In the genomic region with DNA sequence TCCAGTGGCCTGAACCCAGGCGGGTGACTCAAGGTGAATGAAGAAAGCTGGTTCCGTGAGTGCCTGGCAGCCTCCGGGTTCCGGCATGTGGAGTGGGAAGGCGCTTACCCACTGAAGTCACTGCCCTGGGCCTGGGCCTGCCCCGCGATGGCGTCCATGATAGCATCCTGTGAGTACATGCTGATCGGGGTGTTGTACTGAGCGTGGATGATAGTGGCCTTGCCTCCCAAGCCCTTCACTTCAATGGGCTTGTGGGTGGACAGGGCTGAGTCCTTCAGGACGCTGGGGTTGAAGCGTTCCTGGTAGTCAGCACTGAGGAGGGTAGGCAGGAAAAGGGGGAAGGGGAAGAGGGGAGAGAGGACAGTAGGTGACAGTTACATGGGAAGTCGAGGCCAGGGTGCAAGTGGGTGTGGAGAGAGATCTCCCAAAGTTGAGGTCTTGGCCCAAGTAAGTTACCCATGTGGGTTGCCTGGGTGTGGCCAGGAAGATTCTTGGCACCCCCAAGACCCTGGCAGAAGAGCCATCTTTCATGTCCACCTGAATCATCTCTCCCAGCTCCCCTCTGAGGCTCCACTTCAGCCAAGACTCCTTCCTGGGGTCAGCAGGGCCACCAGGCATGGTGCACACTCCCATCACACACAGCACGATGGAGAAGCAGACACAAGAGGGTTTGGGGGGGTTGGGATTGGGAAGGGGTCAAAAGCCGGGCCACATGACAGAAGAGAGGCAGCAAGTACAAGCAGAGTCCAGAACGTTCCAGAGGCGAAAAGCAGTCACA, we compare ENCODE assay signal across 25 mouse cellular contexts. TPM values are rescaled to one million over a fixed set of nuclear protein-coding genes. Genes with fewer than 3 reads are reported as not detected.
DNase-seq lines count a peak whose midpoint lies in the region; ATAC-seq and TF ChIP-seq lines count a peak whose summit lies in the region.
"Had no signal": no experiment of that assay in that cellular context is flagged by ENCODE, and none has a peak within 500 bp of the region (broad histone marks: within the 10 kb centered on the region; RNA-seq: fewer than 3 reads in every experiment).

No protein-coding gene starts in this region.

- H3K9ac ChIP-seq in heart, embryonic 14.5 days (ENCODE audit: low read length) = peak overlapping the region; percentile 35; the same call in 1 of the 2 replicates
- H3K9ac ChIP-seq in heart, postnatal 0 days (replicated peaks; ENCODE audit: low read depth, low read length) = no peak overlapping the region; the same call in 1 of the 2 replicates
- H3K9ac ChIP-seq: embryonic facial prominence, embryonic 13.5 days; forebrain, embryonic 12.5 days; hindbrain, embryonic 13.5 days had no signal

- H3K27me3 ChIP-seq in heart, embryonic 10.5 days (ENCODE audit: insufficient read depth, poor library complexity, severe bottlenecking) = no peaks in the 10 kb centered on the region
- no peaks in the 10 kb centered on the region for H3K27me3 ChIP-seq in heart, embryonic 14.5 days (ENCODE audit: control insufficient read depth, insufficient read depth, low read length)
- H3K27me3 ChIP-seq in heart, postnatal 0 days (ENCODE audit: control insufficient read depth, insufficient read depth, low read length) = no peaks in the 10 kb centered on the region

- H3K27ac ChIP-seq in heart, embryonic 10.5 days = peak overlapping the region; percentile 88; the same call in 1 of the 2 replicates
- H3K27ac ChIP-seq in heart, embryonic 14.5 days (replicated peaks in 1 of 2; ENCODE audit: control insufficient read depth in 1 of 2, insufficient read depth in 1 of 2, low read depth in 2 of 2, low read length in 2 of 2) = peak overlapping the region; percentile 9 to 88
- H3K27ac ChIP-seq in heart, postnatal 0 days (ENCODE audit: low read depth) = peak overlapping the region; percentile 95
- H3K27ac ChIP-seq: embryonic facial prominence, embryonic 13.5 days; forebrain, embryonic 12.5 days; hindbrain, embryonic 13.5 days; hindbrain, postnatal 0 days had no signal

- H3K4me1 ChIP-seq in heart, embryonic 10.5 days = peaks cover 72% of the 10 kb centered on the region
- H3K4me1 ChIP-seq in heart, embryonic 14.5 days (ENCODE audit: control insufficient read depth in 2 of 2, insufficient read depth in 2 of 2, low read length in 2 of 2) = peaks cover 59 to 77% of the 10 kb centered on the region in 2 experiments
- H3K4me1 ChIP-seq in heart, postnatal 0 days (ENCODE audit: control insufficient read depth, insufficient read depth) = peaks cover 38% of the 10 kb centered on the region

- no peak overlapping the region for H3K4me2 ChIP-seq in heart, embryonic 14.5 days (ENCODE audit: low read length)
- H3K4me2 ChIP-seq in heart, postnatal 0 days (ENCODE audit: low read depth, low read length) = no peak overlapping the region
- H3K4me2 ChIP-seq: embryonic facial prominence, embryonic 13.5 days; forebrain, embryonic 12.5 days; hindbrain, embryonic 13.5 days had no signal

- no peak for DNase-seq in heart, embryonic 10.5 days (ENCODE audit: low spot score)
- no peak for DNase-seq in heart, adult 8-10 months (ENCODE audit: low spot score)
- no peak for DNase-seq in heart, postnatal 25 days (ENCODE audit: low spot score)
- no peak for DNase-seq in heart, postnatal 0 days (ENCODE audit: low spot score)
- no peak for DNase-seq in layer of hippocampus, adult 11-12 months (ENCODE audit: low spot score)
- DNase-seq in left cerebral cortex, adult 8-10 months (ENCODE audit: low spot score in 2 of 2) = no peak
- DNase-seq: adrenal gland, adult 2 months; adrenal gland, postnatal 25 days; cerebellum, adult 18-20 months; cerebellum, adult 9-11 months; cerebellum, postnatal 36 days; gastrocnemius, postnatal 36 days; kidney, adult 11 months; kidney, adult 9 months had no signal

- no peak for TF ChIP-seq CTCF in heart, postnatal 0 days (IDR thresholded peaks at IDR 0.05; ENCODE audit: low read depth)

- peak; percentile 65; the same call in 1 of the 2 replicates for TF ChIP-seq EP300 in heart, postnatal 0 days (IDR thresholded peaks at IDR 0.05; ENCODE audit: low read depth)

- WGBS in heart, embryonic 10.5 days = 79% methylated on average over 17 of the region's 17 CpGs
- WGBS in heart, embryonic 14.5 days = 69% methylated on average over 17 of the region's 17 CpGs
- 59% methylated on average over 17 of the region's 17 CpGs for WGBS in heart, postnatal 0 days

- no peak for ATAC-seq in heart, embryonic 14.5 days (ENCODE audit: insufficient number of reproducible peaks, insufficient read depth, low FRiP score, low read depth)
- ATAC-seq in heart, postnatal 0 days (ENCODE audit: insufficient read depth, low read depth) = no peak
- ATAC-seq: forebrain, embryonic 16.5 days; hindbrain, postnatal 0 days had no signal

- no peaks in the 10 kb centered on the region for H3K9me3 ChIP-seq in heart, embryonic 10.5 days
- no peaks in the 10 kb centered on the region for H3K9me3 ChIP-seq in heart, embryonic 14.5 days (ENCODE audit: control insufficient read depth, low read length)
- no peaks in the 10 kb centered on the region for H3K9me3 ChIP-seq in heart, postnatal 0 days (replicated peaks; ENCODE audit: control insufficient read depth, low read length)
- H3K9me3 ChIP-seq: embryonic facial prominence, embryonic 13.5 days; forebrain, embryonic 12.5 days; hindbrain, embryonic 13.5 days had no signal

- peaks cover 23% of the 10 kb centered on the region for H3K36me3 ChIP-seq in heart, embryonic 10.5 days
- peaks cover 38% of the 10 kb centered on the region for H3K36me3 ChIP-seq in heart, embryonic 14.5 days (ENCODE audit: control insufficient read depth, insufficient read depth, low read length)
- H3K36me3 ChIP-seq in heart, postnatal 0 days (replicated peaks; ENCODE audit: control insufficient read depth, insufficient read depth, low read length) = peaks cover 23% of the 10 kb centered on the region
- H3K36me3 ChIP-seq: embryonic facial prominence, embryonic 13.5 days; forebrain, embryonic 12.5 days; hindbrain, embryonic 13.5 days had no signal

- no peak overlapping the region for H3K4me3 ChIP-seq in heart, embryonic 10.5 days
- H3K4me3 ChIP-seq in heart, embryonic 14.5 days (ENCODE audit: control insufficient read depth in 1 of 2, insufficient read depth in 1 of 2, low read depth in 1 of 2, low read length in 2 of 2) = no peak overlapping the region
- no peak overlapping the region for H3K4me3 ChIP-seq in heart, postnatal 0 days (ENCODE audit: low read depth, low read length)
- H3K4me3 ChIP-seq: embryonic facial prominence, embryonic 13.5 days; forebrain, embryonic 12.5 days; hindbrain, embryonic 13.5 days had no signal

- intact Hi-C loops in heart, postnatal 25 days (cut with DNase I) = loop anchor here (5.0 kb wide), 1 partner anchor 199 kb away; the partner anchor contains the start of gene Sncg

RNA-seq across cellular contexts. Expression of gene Ldb3, which starts 16.7 kb away (rescaled TPM):
- polyA plus RNA-seq in heart, embryonic 10.5 days (2016; fragmentation: Nextera tagmentation; extraction: Ambion mirVana) = 136 and 219 TPM in 2 replicates
- total RNA-seq in heart, adult 8-10 months (2022) = 1,000 to 10,000 TPM; 1,077 to 1,246 (median 1,126) TPM
- 301 and 314 TPM in 2 replicates for polyA plus RNA-seq in heart, embryonic 14.5 days (2014; fragmentation: Nextera tagmentation; extraction: Ambion mirVana)
- total RNA-seq in heart, postnatal 25 days (2021) = 1,000 to 10,000 TPM; 1,007 to 1,096 TPM
- 518 and 526 TPM in 2 replicates for total RNA-seq in heart, postnatal 0 days (2014; rRNA removed; ENCODE audit: low replicate concordance)
- polyA plus RNA-seq in heart, postnatal 0 days (2015; fragmentation: Nextera tagmentation; extraction: Ambion mirVana) = 376 and 380 TPM in 2 replicates
- 1 to 10 TPM; 4.8 to 5.4 (median 5.2) TPM for total RNA-seq in left cerebral cortex, adult 8-10 months (2022)

RNA-seq across cellular contexts. Expression of gene Opn4, which starts 28.1 kb away (rescaled TPM):
- polyA plus RNA-seq in heart, embryonic 10.5 days (2016; fragmentation: Nextera tagmentation; extraction: Ambion mirVana) = 4.1 and 5.9 TPM in 2 replicates
- 1 to 10 TPM; 1.7 to 2.5 (median 2.4) TPM for total RNA-seq in heart, adult 8-10 months (2022)
- 5.0 and 5.2 TPM in 2 replicates for polyA plus RNA-seq in heart, embryonic 14.5 days (2014; fragmentation: Nextera tagmentation; extraction: Ambion mirVana)
- total RNA-seq in heart, postnatal 25 days (2021) = 1 to 10 TPM; 2.6 to 2.9 TPM
- total RNA-seq in heart, postnatal 0 days (2014; rRNA removed; ENCODE audit: low replicate concordance) = 5.9 and 8.6 TPM in 2 replicates
- polyA plus RNA-seq in heart, postnatal 0 days (2015; fragmentation: Nextera tagmentation; extraction: Ambion mirVana) = 8.4 and 8.7 TPM in 2 replicates
- total RNA-seq in left cerebral cortex, adult 8-10 months (2022) = not detected
- total RNA-seq: adrenal gland, postnatal 25 days; gastrocnemius, adult 18-20 months; gastrocnemius, postnatal 36 days; hematopoietic stem cell, adult 5-6 weeks; hindbrain, postnatal 0 days had no signal
- polyA plus RNA-seq: embryonic facial prominence, embryonic 13.5 days; forebrain, embryonic 16.5 days; hindbrain, embryonic 13.5 days; intestine, embryonic 14.5 days had no signal

RNA-seq across cellular contexts. Expression of gene 9230112D13Rik, which starts 49.2 kb away (rescaled TPM):
- polyA plus RNA-seq in heart, embryonic 10.5 days (2016; fragmentation: Nextera tagmentation; extraction: Ambion mirVana) = not detected in 2 replicates
- not detected for total RNA-seq in heart, adult 8-10 months (2022)
- polyA plus RNA-seq in heart, embryonic 14.5 days (2014; fragmentation: Nextera tagmentation; extraction: Ambion mirVana) = not detected in 2 replicates
- total RNA-seq in heart, postnatal 25 days (2021) = not detected
- not detected in 2 replicates for total RNA-seq in heart, postnatal 0 days (2014; rRNA removed; ENCODE audit: low replicate concordance)
- not detected in 2 replicates for polyA plus RNA-seq in heart, postnatal 0 days (2015; fragmentation: Nextera tagmentation; extraction: Ambion mirVana)
- not detected for total RNA-seq in left cerebral cortex, adult 8-10 months (2022)
- total RNA-seq: adrenal gland, adult 2 months; adrenal gland, postnatal 25 days; ES-E14; gastrocnemius, adult 18-20 months; gastrocnemius, postnatal 36 days; hematopoietic stem cell, adult 5-6 weeks; hindbrain, postnatal 0 days had no signal
- polyA plus RNA-seq: adrenal gland, adult 2 months; embryonic facial prominence, embryonic 13.5 days; forebrain, embryonic 12.5 days; forebrain, embryonic 16.5 days; frontal cortex, adult 2 months; hindbrain, embryonic 13.5 days; hindbrain, postnatal 0 days; intestine, embryonic 14.5 days had no signal

Comparison
In these comparisons a context has a peak if more than half of its experiments do, and no peak if none do; other contexts are left out.
1. RNA of gene Ldb3, which starts 16.7 kb away (total RNA-seq): 1,077 to 1,246 TPM in heart, adult 8-10 months, 1,007 to 1,096 TPM in heart, postnatal 25 days and 518 to 526 TPM in heart, postnatal 0 days; 4.8 to 5.4 TPM in left cerebral cortex, adult 8-10 months; every median in the first group is over 10 times any median in the second.
2. Peak in every context shown above with its lines, with median percentiles within 50 percentile points of each other: H3K27ac ChIP-seq.